Mouse (Mus musculus): ENCODE data around the gene Chmp4b. TPM values are rescaled to one million over a fixed set of nuclear protein-coding genes. Genes with fewer than 3 reads are reported as not detected.

Chmp4b gene
- polyA plus RNA-seq, 1 experiment from 2014 or later: 18.4 TPM

DNA sequence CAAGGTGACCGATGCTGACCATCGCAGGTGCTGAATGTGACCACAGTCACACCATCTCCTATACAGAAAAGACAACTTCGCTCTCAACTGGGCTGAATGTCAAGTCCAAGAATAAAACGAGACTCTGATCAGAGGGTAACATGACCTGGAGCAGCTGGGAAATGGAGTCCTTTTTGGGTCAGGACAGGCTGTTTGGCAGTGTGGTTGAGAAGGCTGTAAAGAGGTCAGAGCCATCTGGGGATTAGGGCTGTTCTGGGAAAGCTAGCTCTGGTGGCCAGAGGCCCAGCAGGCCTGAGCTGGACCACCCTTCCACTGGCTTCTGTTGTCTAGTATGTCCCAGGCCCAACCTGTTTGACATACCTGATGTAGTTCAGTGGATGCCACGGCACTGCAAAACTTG is 87.1 kb downstream of the Chmp4b start:
- Histone ChIP-seq H3K4me3 (ENCODE audit: low read depth, low read length) (no peak overlapping the region), H3K4me2 (replicated peaks; ENCODE audit: low read depth, low read length) (no peak overlapping the region), H3K27me3 (ENCODE audit: control insufficient read depth, insufficient read depth, low read length) (no peaks in the 10 kb centered on the region), H3K4me1 (ENCODE audit: control insufficient read depth, insufficient read depth, low read length) (no peaks in the 10 kb centered on the region), H3K36me3 (ENCODE audit: control insufficient read depth, insufficient read depth, low read length) (no peaks in the 10 kb centered on the region), H3K27ac (ENCODE audit: low read length) (no peak overlapping the region), H3K9ac (replicated peaks; ENCODE audit: low read depth, low read length) (no peak overlapping the region), H3K9me3 (ENCODE audit: control insufficient read depth, low read depth, low read length) (no peaks in the 10 kb centered on the region)
- no peak for ATAC-seq (ENCODE audit: insufficient number of reproducible peaks, insufficient read depth, low FRiP score, low read depth)
- WGBS: 83% methylated on average over 5 of the region's 5 CpGs

DNA sequence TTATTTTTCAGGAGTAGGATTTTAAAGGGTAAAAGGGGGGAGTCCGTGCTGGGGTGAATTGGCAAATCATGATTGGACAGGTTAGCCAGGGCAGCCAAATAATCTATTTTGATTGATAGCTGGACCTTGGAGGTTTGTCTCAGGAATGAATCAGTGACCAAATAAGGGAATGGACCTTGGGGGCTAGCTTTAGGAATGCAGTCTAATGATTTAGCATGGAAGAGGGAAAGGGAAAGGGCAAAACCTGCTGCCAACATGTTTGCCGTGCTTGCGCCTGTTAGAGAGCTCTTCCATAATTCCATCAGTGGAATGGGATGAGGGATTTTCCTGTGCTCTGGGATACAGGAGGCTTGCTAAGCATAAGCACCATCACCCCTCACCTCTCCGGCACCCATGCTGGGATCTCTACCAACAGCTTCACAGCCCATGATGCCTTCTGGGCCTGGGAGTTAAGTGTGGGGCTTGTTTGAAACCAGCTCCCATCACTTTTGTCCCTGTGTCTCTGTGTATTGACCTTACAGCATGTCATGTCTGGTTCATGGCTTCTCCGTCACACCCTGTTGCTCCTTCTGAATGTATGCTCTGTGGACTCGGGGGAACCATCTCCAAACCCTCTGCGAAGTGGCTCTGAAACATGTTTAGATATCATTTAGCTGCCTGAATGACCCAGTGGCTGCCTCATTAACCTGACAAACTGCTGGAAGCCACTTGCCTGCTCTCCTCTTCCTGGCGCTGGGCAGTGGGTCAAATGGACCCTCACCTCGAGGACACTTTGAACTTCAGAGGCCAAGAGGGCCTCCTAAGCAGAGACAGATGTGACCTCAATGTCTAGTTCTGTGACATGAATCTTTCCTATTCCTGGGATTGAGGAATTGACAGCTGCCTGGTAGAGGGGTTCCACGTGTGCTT is 91.7 kb downstream of the Chmp4b start:
- Histone ChIP-seq H3K4me3 (ENCODE audit: low read depth, low read length) (no peak overlapping the region), H3K4me2 (replicated peaks; ENCODE audit: low read depth, low read length) (no peak overlapping the region), H3K36me3 (ENCODE audit: control insufficient read depth, insufficient read depth, low read length) (no peaks in the 10 kb centered on the region), H3K27ac (ENCODE audit: low read length) (no peak overlapping the region), H3K4me1 (ENCODE audit: control insufficient read depth, insufficient read depth, low read length) (no peaks in the 10 kb centered on the region), H3K9ac (replicated peaks; ENCODE audit: low read depth, low read length) (no peak overlapping the region), H3K27me3 (ENCODE audit: control insufficient read depth, insufficient read depth, low read length) (no peaks in the 10 kb centered on the region), H3K9me3 (ENCODE audit: control insufficient read depth, low read depth, low read length) (no peaks in the 10 kb centered on the region)
- WGBS: 59% methylated on average over 10 of the region's 10 CpGs
- no peak for ATAC-seq (ENCODE audit: insufficient number of reproducible peaks, insufficient read depth, low FRiP score, low read depth)

- Histone ChIP-seq H3K4me3 (ENCODE audit: low read depth, low read length) (no peak overlapping the region), H3K36me3 (ENCODE audit: control insufficient read depth, insufficient read depth, low read length) (no peaks in the 10 kb centered on the region), H3K27me3 (ENCODE audit: control insufficient read depth, insufficient read depth, low read length) (no peaks in the 10 kb centered on the region), H3K4me2 (replicated peaks; ENCODE audit: low read depth, low read length) (no peak overlapping the region), H3K4me1 (ENCODE audit: control insufficient read depth, insufficient read depth, low read length) (peaks cover 2% of the 10 kb centered on the region), H3K9ac (replicated peaks; ENCODE audit: low read depth, low read length) (no peak overlapping the region), H3K9me3 (ENCODE audit: control insufficient read depth, low read depth, low read length) (no peaks in the 10 kb centered on the region), H3K27ac (ENCODE audit: low read length) (no peak overlapping the region)
- ATAC-seq (ENCODE audit: insufficient number of reproducible peaks, insufficient read depth, low FRiP score, low read depth): no peak
- 60% methylated on average over 4 of the region's 4 CpGs for WGBS
Observed at GRCm38 (mm10) chr2:154743915-154744314, 92.4 kb downstream of the Chmp4b start.

Other genes starting within 250 kb of the Chmp4b start
- gene Snta1, start 243.6 kb upstream of the Chmp4b start, polyA plus RNA-seq (2014; fragmentation: Nextera tagmentation; extraction: Ambion mirVana): 2.4 and 3.1 TPM in 2 replicates
- gene Cbfa2t2, start 215.2 kb upstream of the Chmp4b start, polyA plus RNA-seq (2014; fragmentation: Nextera tagmentation; extraction: Ambion mirVana): 43.6 and 45.3 TPM in 2 replicates
- gene 1700003F12Rik, start 104.6 kb upstream of the Chmp4b start, polyA plus RNA-seq (2014; fragmentation: Nextera tagmentation; extraction: Ambion mirVana): 0.77 and 0.91 TPM in 2 replicates
- 0.17 TPM in 1 of 2 replicates, not detected in the other for gene Actl10, start 99.9 kb upstream of the Chmp4b start, polyA plus RNA-seq (2014; fragmentation: Nextera tagmentation; extraction: Ambion mirVana)
- gene Necab3, start 92.8 kb upstream of the Chmp4b start, polyA plus RNA-seq (2014; fragmentation: Nextera tagmentation; extraction: Ambion mirVana): 3.2 and 4.1 TPM in 2 replicates
- 7.4 and 9.8 TPM in 2 replicates for gene E2f1, start 81.8 kb upstream of the Chmp4b start, polyA plus RNA-seq (2014; fragmentation: Nextera tagmentation; extraction: Ambion mirVana)
- 29.3 and 29.5 TPM in 2 replicates for gene Pxmp4, start 48.0 kb upstream of the Chmp4b start, polyA plus RNA-seq (2014; fragmentation: Nextera tagmentation; extraction: Ambion mirVana)
- gene Zfp341, start 38.4 kb upstream of the Chmp4b start, polyA plus RNA-seq (2014; fragmentation: Nextera tagmentation; extraction: Ambion mirVana): 0.80 and 1.0 TPM in 2 replicates
- not detected in 2 replicates for gene 4930519P11Rik, start 38.3 kb upstream of the Chmp4b start, polyA plus RNA-seq (2014; fragmentation: Nextera tagmentation; extraction: Ambion mirVana)
- not detected in 2 replicates for gene Gm14214, start 118.3 kb downstream of the Chmp4b start, polyA plus RNA-seq (2014; fragmentation: Nextera tagmentation; extraction: Ambion mirVana)
- gene Raly, start 139.4 kb downstream of the Chmp4b start, polyA plus RNA-seq (2014; fragmentation: Nextera tagmentation; extraction: Ambion mirVana): 77.4 and 84.1 TPM in 2 replicates
- 0.76 TPM in 1 of 2 replicates, not detected in the other for gene a, start 139.7 kb downstream of the Chmp4b start, polyA plus RNA-seq (2014; fragmentation: Nextera tagmentation; extraction: Ambion mirVana)
- 101 and 108 TPM in 2 replicates for gene Eif2s2, start 241.2 kb downstream of the Chmp4b start, polyA plus RNA-seq (2014; fragmentation: Nextera tagmentation; extraction: Ambion mirVana)

Measured in stomach, embryonic 14.5 days (tissue).